Mouse (Mus musculus) C2C12 (cell line): Measurements from ENCODE around the gene Hist1h4c. TPM values are rescaled to one million over a fixed set of nuclear protein-coding genes. Genes with fewer than 3 reads are reported as not detected.
"Not testable (repeated sequence)": the region's sequence is repeated elsewhere in the genome, so short reads cannot be mapped to it uniquely, and the experiment has no call there.

Experiments
- H3K27me3 ChIP-seq: one replicate; pipeline ENCODE4 v1.6.1; 2011; ENCODE audit not compliant: control insufficient read depth, insufficient read depth, insufficient read length
- H3K36me3 ChIP-seq: one replicate; pipeline ENCODE4 v1.6.1; 2011; ENCODE audit not compliant: control insufficient read depth, insufficient read depth
- H3K4me3 ChIP-seq: one replicate; pipeline ENCODE4 v1.5.1; 2011; ENCODE audit warnings: mild to moderate bottlenecking, control low read depth; ENCODE audit not compliant: poor library complexity, insufficient read depth, severe bottlenecking
- H3K79me2 ChIP-seq: one replicate; pipeline ENCODE4 v1.6.1; 2011; ENCODE audit not compliant: control insufficient read depth, insufficient read depth
- H3K79me3 ChIP-seq: one replicate; pipeline ENCODE4 v1.6.1; 2011; ENCODE audit warnings: low read depth, control low read depth
- H3ac ChIP-seq: one replicate; pipeline ENCODE3; 2011; ENCODE audit warnings: low read depth; ENCODE audit not compliant: control insufficient read depth, insufficient read length
- CEBPB ChIP-seq: IDR thresholded peaks from one replicate; pipeline ENCODE4 v1.6.1; 2011; ENCODE audit warnings: low read depth, mild to moderate bottlenecking, control low read depth, moderate library complexity
- CTCF ChIP-seq: IDR thresholded peaks from one replicate; pipeline ENCODE4 v1.5.1; 2011; ENCODE audit not compliant: control insufficient read depth, insufficient read depth, insufficient read length
- FOSL1 ChIP-seq: IDR thresholded peaks from one replicate; pipeline ENCODE4 v1.8.0; 2011; ENCODE audit warnings: mild to moderate bottlenecking, low read length; ENCODE audit not compliant: poor library complexity, insufficient read depth, severe bottlenecking
- MAX ChIP-seq: IDR thresholded peaks from one replicate; pipeline ENCODE4 v1.6.1; 2011; ENCODE audit warnings: mild to moderate bottlenecking, control low read depth
- MYOD1 ChIP-seq: IDR thresholded peaks from one replicate; pipeline ENCODE4 v1.6.1; 2011; ENCODE audit warnings: low read depth; ENCODE audit not compliant: control insufficient read depth, insufficient read length
- MYOG ChIP-seq: IDR thresholded peaks from one replicate; pipeline ENCODE4 v1.6.1; 2011; ENCODE audit not compliant: control insufficient read depth, insufficient read length; ENCODE audit errors: extremely low read depth
- USF1 ChIP-seq: IDR thresholded peaks from one replicate; pipeline ENCODE4 v1.6.1; 2011; ENCODE audit warnings: low read depth, mild to moderate bottlenecking, control low read depth, moderate library complexity
- polyA plus RNA-seq: library from polyadenylated mRNA; unstranded; fragments of >200 nt; fragmentation: generic; extraction: Trizol; gene quantifications from one replicate; pipeline ENCODE4 v1.2.1, GENCODE M21; 2012; ENCODE audit warnings: missing spikeins

The Hist1h4c gene
- polyA plus RNA-seq, 1 experiment: 0.62 TPM

DNA sequence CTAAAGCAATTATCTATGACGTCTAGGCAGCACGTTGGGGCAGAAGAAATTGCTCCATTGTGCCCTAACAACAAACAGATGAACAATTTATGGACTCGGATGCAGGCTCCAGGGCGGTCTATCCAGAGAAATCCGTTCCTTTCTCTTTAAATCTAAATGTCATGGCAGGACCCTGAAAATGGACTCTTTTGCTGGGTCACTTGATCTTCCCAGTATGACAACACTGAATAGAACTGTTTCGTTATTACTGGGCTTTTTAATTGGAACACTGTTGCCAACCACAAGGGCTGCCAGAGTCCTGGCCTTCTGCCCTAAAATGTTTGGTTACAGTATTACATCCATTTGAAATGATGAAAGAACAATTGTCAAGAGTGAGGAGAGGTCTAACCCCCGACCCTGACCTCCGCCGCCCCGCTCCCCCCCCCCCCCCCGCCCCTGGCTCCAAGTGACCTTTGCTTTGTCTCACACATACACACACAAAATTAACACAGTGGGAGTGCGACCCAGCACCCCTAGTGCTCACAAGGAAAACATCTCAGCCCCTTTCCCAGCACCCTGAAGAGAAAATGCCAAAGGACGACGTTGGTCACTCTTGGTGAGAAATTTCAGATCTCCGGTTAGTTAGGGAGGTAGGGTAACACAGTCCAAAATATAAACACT lies 11.6 kb upstream of the Hist1h4c start:
- Histone ChIP-seq H3K79me3 (no peaks in the 10 kb centered on the region), H3ac (peak overlapping the region; percentile 51), H3K27me3 (no peaks in the 10 kb centered on the region), H3K4me3 (peak overlapping the region; percentile 31), H3K79me2 (no peaks in the 10 kb centered on the region), H3K36me3 (no peaks in the 10 kb centered on the region)
- TF ChIP-seq MYOD1: no peak

DNA sequence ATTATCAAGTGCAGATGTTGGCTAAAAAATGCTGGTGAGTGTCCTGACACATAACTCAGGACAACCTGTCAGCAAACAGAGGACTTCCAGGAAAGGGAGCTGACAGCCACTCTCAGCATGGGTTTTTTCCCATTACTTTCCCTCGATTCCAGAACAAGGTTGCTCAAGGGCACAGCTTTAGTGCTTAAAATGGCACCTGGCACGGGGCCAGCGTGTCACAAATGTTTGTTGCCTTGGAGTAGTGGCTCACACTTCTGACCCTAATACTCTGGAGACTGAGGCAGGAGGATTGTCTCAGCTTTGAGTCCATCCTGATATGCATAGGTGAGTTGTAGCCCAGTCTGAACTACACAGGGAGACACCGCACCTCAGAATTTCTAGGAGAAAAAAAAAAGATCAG lies 10.4 kb upstream of the Hist1h4c start:
- Histone ChIP-seq H3K27me3 (no peaks in the 10 kb centered on the region), H3K79me3 (no peaks in the 10 kb centered on the region), H3K36me3 (no peaks in the 10 kb centered on the region), H3K4me3 (no peak overlapping the region), H3K79me2 (no peaks in the 10 kb centered on the region), H3ac (no peak overlapping the region)
- TF ChIP-seq CEBPB: no peak
- no peak for TF ChIP-seq MAX
- no peak for TF ChIP-seq MYOD1
- no peak for TF ChIP-seq FOSL1
- TF ChIP-seq MYOG: no peak
- no peak for TF ChIP-seq CTCF
- TF ChIP-seq USF1: no peak

DNA sequence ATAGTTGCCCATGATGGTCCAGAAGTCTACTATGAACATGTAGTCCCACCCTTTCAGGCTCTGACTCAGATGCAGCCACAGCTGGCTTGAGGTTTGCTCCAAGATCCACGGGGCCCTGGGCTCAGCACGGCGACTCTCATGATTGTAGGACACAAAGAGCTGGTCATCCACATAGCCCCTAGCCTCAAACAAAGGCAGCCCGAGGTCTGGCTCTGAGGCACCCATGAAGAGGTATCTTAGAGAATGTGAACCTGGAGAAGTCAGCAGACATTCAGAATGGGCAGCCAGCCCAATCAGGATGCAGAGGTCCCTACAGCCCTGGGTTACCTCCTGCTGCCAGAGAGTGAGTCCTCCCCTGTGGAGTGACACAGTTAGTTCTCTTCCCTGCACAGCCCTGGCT lies 9.8 kb upstream of the Hist1h4c start:
- H3K4me3 ChIP-seq: no peak overlapping the region
- H3ac ChIP-seq: no peak overlapping the region
- no peaks in the 10 kb centered on the region for H3K79me2 ChIP-seq
- H3K79me3 ChIP-seq: no peaks in the 10 kb centered on the region
- H3K27me3 ChIP-seq: no peaks in the 10 kb centered on the region
- H3K36me3 ChIP-seq: no peaks in the 10 kb centered on the region
- TF ChIP-seq CTCF: no peak
- TF ChIP-seq MAX: no peak
- no peak for TF ChIP-seq USF1
- TF ChIP-seq CEBPB: no peak
- TF ChIP-seq MYOD1: no peak
- TF ChIP-seq FOSL1: no peak
- TF ChIP-seq MYOG: no peak

DNA sequence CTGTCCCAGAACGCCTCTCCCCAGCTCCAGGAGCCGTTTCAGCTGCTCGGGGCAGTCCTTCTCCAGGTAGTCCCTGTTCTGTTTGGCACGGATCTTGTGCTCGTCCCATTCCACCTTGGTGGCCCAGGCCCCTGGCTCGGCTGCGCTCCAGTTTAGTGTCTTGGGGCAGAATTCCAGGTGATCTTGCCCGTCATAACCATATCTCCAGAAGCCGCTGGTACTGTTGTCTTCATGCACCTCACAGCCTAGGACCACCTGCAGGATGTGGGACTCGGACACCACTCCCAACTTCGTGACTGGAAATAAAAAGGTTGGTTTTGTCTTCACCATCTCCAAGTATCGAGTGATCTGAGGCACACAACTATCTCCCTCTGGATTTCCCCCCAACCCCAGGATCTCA lies 8.5 kb upstream of the Hist1h4c start:
- Histone ChIP-seq H3K79me2 (no peaks in the 10 kb centered on the region), H3K27me3 (no peaks in the 10 kb centered on the region), H3K79me3 (no peaks in the 10 kb centered on the region), H3ac (no peak overlapping the region), H3K4me3 (no peak overlapping the region), H3K36me3 (no peaks in the 10 kb centered on the region)
- TF ChIP-seq FOSL1: no peak
- TF ChIP-seq MYOG: no peak
- TF ChIP-seq CTCF: no peak
- TF ChIP-seq CEBPB: no peak
- TF ChIP-seq MAX: no peak
- TF ChIP-seq USF1: no peak
- no peak for TF ChIP-seq MYOD1

DNA sequence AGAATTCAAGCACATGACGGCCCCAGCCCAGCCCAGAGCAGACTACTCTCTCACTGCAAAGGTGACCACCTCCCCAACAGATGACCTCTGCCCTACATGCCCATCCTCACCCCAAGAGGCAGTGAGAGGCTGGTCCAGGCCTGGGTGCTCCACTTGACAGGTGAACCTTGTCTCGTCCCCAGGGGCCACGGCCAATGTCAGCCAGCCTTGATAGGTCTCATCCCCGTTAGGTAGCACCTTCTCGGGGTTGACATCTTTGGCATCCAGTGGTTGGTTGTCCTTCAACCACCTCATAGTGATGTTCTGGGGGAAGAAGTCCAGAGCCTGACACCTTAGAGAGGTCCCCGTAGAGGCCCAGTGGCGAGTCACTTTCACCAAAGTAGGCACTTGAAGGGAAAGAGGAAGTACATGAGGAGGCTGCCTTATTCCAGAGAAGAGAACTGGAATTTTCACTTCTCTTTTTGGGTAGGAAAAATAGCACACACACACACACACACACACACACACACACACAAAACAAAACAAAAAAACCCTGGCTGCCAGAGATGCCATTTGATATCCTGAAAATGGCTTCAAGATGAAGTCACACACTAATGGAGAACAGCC lies 7.6 kb upstream of the Hist1h4c start:
- Histone ChIP-seq H3K4me3 (no peak overlapping the region), H3K79me2 (no peaks in the 10 kb centered on the region)

DNA sequence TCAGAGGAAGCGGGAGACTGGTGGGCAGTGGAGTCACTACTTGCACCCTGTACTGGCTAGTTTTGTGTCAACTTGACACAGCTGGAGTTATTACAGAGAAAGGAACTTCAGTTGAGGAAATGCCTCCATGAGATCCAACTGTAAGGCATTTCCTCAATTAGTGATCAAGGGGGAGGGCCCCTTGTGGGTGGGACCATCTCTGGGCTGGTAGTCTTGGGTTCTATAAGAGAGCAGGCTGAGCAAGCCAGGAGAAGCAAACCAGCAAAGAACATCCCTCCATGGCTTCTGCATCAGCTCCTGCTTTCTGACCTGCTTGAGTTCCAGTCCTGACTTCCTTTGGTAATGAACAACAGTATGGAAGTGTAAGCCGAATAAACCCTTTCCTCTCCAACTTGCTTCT lies 4.5 kb upstream of the Hist1h4c start:
- H3K36me3 ChIP-seq, H3ac ChIP-seq, H3K79me2 ChIP-seq, H3K4me3 ChIP-seq, H3K27me3 ChIP-seq, H3K79me3 ChIP-seq: not testable (repeated sequence)

More for the DNA sequence above, 7.6 kb upstream of the Hist1h4c start:
- H3K27me3 ChIP-seq: no peaks in the 10 kb centered on the region
- no peak overlapping the region for H3ac ChIP-seq
- H3K36me3 ChIP-seq: no peaks in the 10 kb centered on the region
- no peaks in the 10 kb centered on the region for H3K79me3 ChIP-seq
- TF ChIP-seq MYOG (no peak), FOSL1 (no peak), CEBPB (no peak), MYOD1 (no peak), CTCF (no peak), USF1 (no peak), MAX (no peak)
